Mouse (Mus musculus): Measurements from ENCODE around the gene Adipor2.

The Adipor2 gene

DNA sequence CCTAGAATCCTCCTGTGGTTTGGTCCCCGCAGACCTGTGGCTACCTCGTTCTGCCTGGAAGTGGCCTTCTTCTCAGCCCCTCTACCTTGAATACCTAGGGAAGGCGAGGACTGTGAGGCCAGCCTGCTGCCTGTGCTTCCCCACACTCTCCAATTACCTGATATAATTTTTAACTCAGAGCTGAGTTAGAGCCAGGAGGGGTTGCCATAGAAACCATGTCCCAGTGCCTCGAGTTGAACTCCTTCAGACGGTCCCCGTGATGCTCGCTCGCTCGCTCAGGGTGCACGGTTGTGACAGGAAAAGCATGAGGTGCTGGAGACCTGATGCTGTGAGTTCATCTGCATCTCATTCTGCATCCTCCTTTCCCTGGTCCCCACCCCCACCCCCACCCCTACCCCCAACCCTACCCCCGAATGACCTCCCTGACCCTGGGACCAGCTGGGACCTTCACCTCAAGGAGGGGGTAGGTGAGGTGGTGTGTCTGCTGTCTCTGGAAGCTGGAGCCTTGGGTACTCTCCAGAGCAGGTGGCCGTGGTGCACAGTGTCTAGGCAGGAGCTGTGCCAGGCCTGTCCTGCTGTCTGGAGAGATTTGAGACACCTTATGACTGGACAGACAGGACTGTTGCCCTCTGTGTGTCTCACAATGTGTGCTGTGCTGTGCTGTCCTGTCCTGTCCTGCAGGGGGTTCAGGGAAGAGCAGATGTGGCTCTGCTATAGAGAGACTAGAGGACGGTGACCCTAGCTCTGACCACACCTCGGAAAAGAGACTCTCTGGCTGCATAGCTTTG, 103.7 kb downstream of the Adipor2 start:
- DNase-seq (ENCODE audit: low read depth, low spot score) = no peak

DNA sequence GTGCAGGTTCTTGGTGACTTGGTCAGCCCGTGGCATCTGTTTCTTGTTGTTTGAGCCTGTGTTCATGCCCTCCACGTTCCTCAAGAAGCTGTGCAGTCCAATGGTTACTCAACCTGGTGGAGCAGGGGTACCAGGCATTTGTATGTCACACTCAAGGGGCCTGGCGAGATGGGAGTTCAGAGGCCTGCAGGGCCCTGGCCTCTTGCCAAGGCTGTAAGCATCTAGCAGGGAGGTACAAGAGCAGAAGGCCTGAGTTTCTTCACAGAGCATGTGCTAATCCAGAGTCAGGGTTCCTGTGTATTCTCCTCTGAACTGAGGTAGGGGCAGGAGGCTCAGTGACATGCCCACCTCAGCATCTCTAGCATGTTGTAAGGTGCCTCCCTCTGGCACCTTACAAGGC, 104.4 kb downstream of the Adipor2 start:
- DNase-seq (ENCODE audit: low read depth, low spot score) = no peak

GRCm38 (mm10) chr6:119312381-119312780, 105.1 kb downstream of the Adipor2 start:
- no peak for DNase-seq (ENCODE audit: low read depth, low spot score)

DNA sequence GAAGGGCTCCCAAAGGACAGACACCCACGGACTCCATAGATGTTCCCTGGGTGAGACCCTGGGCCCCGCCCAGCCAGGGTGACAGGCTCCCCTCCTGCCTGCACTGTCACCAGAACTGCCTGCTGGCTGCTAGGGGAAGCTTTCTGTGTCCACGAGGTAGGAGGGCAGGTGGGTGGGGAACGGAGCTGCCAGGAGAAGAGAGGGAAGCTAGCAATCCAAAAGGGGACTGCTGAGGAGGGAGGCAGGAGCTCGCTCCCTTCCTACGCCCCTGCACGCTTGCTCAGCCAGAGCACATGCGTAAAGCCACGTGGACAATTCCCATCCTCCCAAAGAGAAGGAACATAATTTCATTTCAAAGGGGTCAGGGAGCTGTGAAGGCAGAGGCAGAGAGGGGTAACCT, 107.3 kb downstream of the Adipor2 start:
- peak; percentile 88 for DNase-seq (ENCODE audit: low read depth, low spot score)

DNA sequence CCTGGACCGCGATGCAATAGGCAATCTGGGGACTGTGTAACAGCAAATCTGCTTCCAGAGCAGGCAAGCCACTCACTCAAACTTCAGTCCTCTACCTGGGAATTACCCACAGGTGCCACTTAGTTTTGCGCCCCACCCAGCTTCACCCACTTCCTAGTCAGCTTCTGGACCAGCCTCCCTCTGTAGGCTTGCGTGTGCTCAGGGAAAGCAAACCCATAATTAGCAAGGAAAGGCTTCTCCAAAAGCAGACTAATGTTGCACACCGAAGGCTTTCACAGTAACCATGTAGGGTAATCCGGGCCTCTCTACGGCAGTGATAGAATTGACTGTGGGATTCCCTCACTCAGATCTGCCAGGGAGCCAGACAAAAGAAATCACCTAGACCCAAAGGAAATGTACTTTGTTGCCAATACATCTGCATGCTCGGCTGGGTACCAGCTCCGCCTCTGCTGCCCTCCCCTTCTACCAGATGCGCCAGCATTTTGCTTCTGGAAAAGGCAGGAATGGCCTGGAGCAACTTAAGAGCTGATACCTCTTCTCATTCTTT, 109.6 kb downstream of the Adipor2 start:
- no peak for DNase-seq (ENCODE audit: low read depth, low spot score)

GRCm38 (mm10) chr6:119303331-119303730, 114.2 kb downstream of the Adipor2 start:
- DNase-seq (ENCODE audit: low read depth, low spot score) = no peak
